Mouse (Mus musculus): ENCODE data around the gene 4933424G06Rik.

DNA sequence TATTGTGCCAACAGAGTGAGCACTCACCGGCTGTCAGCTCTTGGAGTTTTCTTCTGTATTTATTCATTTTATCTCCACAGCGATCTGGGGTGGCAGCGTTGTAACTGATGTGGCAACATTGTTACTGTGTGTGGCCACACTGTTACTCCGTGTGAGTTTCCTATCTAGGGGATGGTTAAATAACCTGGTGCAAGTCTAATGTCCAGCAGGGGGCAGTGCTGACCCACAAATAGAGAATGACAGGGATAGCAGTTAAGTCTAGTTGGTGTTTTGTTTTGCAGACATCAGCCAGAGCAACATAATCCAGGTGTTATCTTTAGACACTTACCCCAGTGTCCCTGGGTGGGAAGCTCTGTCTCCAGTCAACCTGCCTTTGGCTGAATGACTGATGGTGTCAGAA, 27.4 kb downstream of the 4933424G06Rik start:
- no peak for TF ChIP-seq MAFK (IDR thresholded peaks at IDR 0.05; ENCODE audit: borderline replicate concordance, low read depth, low read length)
- peak; percentile 69 to 90 (median 76) for TF ChIP-seq CTCF (IDR thresholded peaks at IDR 0.05 in 2 of 3, conservative IDR thresholded peaks at IDR 0.05 in 1 of 3; ENCODE audit: control insufficient read depth in 1 of 3, insufficient read depth in 1 of 3, low read depth in 2 of 3, low read length in 3 of 3, poor library complexity in 1 of 3, severe bottlenecking in 1 of 3)
- TF ChIP-seq ZNF384 (IDR thresholded peaks at IDR 0.05; ENCODE audit: low read depth, low read length): no peak
- peak; percentile 82 for TF ChIP-seq RAD21 (IDR thresholded peaks at IDR 0.05; ENCODE audit: low read depth, low read length)
- no peak for TF ChIP-seq MAZ (IDR thresholded peaks at IDR 0.05; ENCODE audit: low read depth, low read length)
- no peak for TF ChIP-seq USF1 (IDR thresholded peaks at IDR 0.05; ENCODE audit: low read depth, low read length)
- TF ChIP-seq POLR2A (IDR thresholded peaks at IDR 0.05; ENCODE audit: control insufficient read depth in 1 of 2, insufficient read depth in 1 of 2, low read depth in 1 of 2, low read length in 2 of 2, poor library complexity in 1 of 2): no peak
